7 mouse cellular contexts compared by ENCODE assay signal in genomic region chr2:69587896-69588295, GRCm38 (mm10). TPM values are rescaled to one million over a fixed set of nuclear protein-coding genes. Genes with fewer than 3 reads are reported as not detected.
DNase-seq lines count a peak whose midpoint lies in the region; ATAC-seq lines count a peak whose summit lies in the region.

No protein-coding gene starts in this region.

- H3K27me3 ChIP-seq in embryonic facial prominence, embryonic 15.5 days = peaks cover 68% of the 10 kb centered on the region
- H3K27me3 ChIP-seq in kidney, embryonic 14.5 days (ENCODE audit: control insufficient read depth, insufficient read depth, low read length) = peaks cover 41% of the 10 kb centered on the region
- H3K27me3 ChIP-seq in midbrain, embryonic 11.5 days (ENCODE audit: control insufficient read depth, insufficient read depth, low read length) = peaks cover 25% of the 10 kb centered on the region

- H3K9ac ChIP-seq in embryonic facial prominence, embryonic 15.5 days = no peak overlapping the region
- no peak overlapping the region for H3K9ac ChIP-seq in kidney, embryonic 14.5 days (ENCODE audit: low read depth, low read length)
- peak overlapping the region; percentile 9; the same call in 1 of the 2 replicates for H3K9ac ChIP-seq in midbrain, embryonic 11.5 days (ENCODE audit: low read length)

- H3K9me3 ChIP-seq in embryonic facial prominence, embryonic 15.5 days (replicated peaks) = no peaks in the 10 kb centered on the region
- no peaks in the 10 kb centered on the region for H3K9me3 ChIP-seq in kidney, embryonic 14.5 days (ENCODE audit: control insufficient read depth, low read length)
- no peaks in the 10 kb centered on the region for H3K9me3 ChIP-seq in midbrain, embryonic 11.5 days (ENCODE audit: control insufficient read depth, low read length)

- ATAC-seq in embryonic facial prominence, embryonic 15.5 days (ENCODE audit: insufficient number of reproducible peaks, low FRiP score, low TSS enrichment, low read depth) = no peak
- 0 out of 2 replicates have a peak, but pooled peaks have one; percentile 45 for ATAC-seq in kidney, embryonic 14.5 days (ENCODE audit: low FRiP score, low TSS enrichment)
- ATAC-seq in midbrain, embryonic 11.5 days (ENCODE audit: low FRiP score) = peak; percentile 22

- H3K27ac ChIP-seq in embryonic facial prominence, embryonic 15.5 days (replicated peaks) = no peak overlapping the region
- no peak overlapping the region for H3K27ac ChIP-seq in kidney, embryonic 14.5 days (ENCODE audit: low read depth, low read length)
- H3K27ac ChIP-seq in midbrain, embryonic 11.5 days (ENCODE audit: low read depth, low read length) = no peak overlapping the region

- WGBS in embryonic facial prominence, embryonic 15.5 days = 1% methylated on average over 23 of the region's 23 CpGs
- WGBS in kidney, embryonic 14.5 days = under 1% methylated on average over 23 of the region's 23 CpGs
- WGBS in midbrain, embryonic 11.5 days = 0% methylated on average over 23 of the region's 23 CpGs

- H3K4me1 ChIP-seq in embryonic facial prominence, embryonic 15.5 days = peaks cover 36% of the 10 kb centered on the region
- H3K4me1 ChIP-seq in kidney, embryonic 14.5 days (ENCODE audit: control insufficient read depth, insufficient read depth, low read length) = peaks cover 7% of the 10 kb centered on the region; the same call in 1 of the 2 replicates
- H3K4me1 ChIP-seq in midbrain, embryonic 11.5 days (ENCODE audit: control insufficient read depth, insufficient read depth, low read length) = peaks cover 17% of the 10 kb centered on the region

- H3K36me3 ChIP-seq in embryonic facial prominence, embryonic 15.5 days = no peaks in the 10 kb centered on the region
- no peaks in the 10 kb centered on the region for H3K36me3 ChIP-seq in kidney, embryonic 14.5 days (ENCODE audit: control insufficient read depth, insufficient read depth, low read length)
- no peaks in the 10 kb centered on the region for H3K36me3 ChIP-seq in midbrain, embryonic 11.5 days (ENCODE audit: control insufficient read depth, insufficient read depth, low read length)

- peak overlapping the region; percentile 98 for H3K4me2 ChIP-seq in embryonic facial prominence, embryonic 15.5 days (replicated peaks)
- peak overlapping the region; percentile 47 for H3K4me2 ChIP-seq in kidney, embryonic 14.5 days (replicated peaks; ENCODE audit: low read depth, low read length)
- peak overlapping the region; percentile 53 for H3K4me2 ChIP-seq in midbrain, embryonic 11.5 days

- DNase-seq in ZHBTc4 (ENCODE audit: low read depth, low spot score) = peak; percentile 64
- no peak for DNase-seq in midbrain, embryonic 11.5 days (ENCODE audit: low spot score, missing footprints)
- no peak for DNase-seq in left cerebral cortex, adult 9 months (ENCODE audit: low spot score in 2 of 2)
- no peak for DNase-seq in testis, postnatal 14 days (ENCODE audit: low spot score)
- no peak for DNase-seq in frontal cortex, postnatal 36 days (ENCODE audit: low spot score in 2 of 2)

- H3K4me3 ChIP-seq in embryonic facial prominence, embryonic 15.5 days (replicated peaks) = peak overlapping the region; percentile 34
- H3K4me3 ChIP-seq in kidney, embryonic 14.5 days (ENCODE audit: low read length) = peak overlapping the region; percentile 32; the same call in 1 of the 2 replicates
- H3K4me3 ChIP-seq in midbrain, embryonic 11.5 days (ENCODE audit: low read depth, low read length) = peak overlapping the region; percentile 14

RNA-seq across cellular contexts. Expression of gene Lrp2, which starts 2.0 kb away (rescaled TPM):
- polyA plus RNA-seq in embryonic facial prominence, embryonic 15.5 days (2015; fragmentation: Nextera tagmentation; extraction: Ambion mirVana) = 0.30 and 0.37 TPM in 2 replicates
- 5.6 and 13.8 TPM in 2 replicates for polyA plus RNA-seq in kidney, embryonic 14.5 days (2014; fragmentation: Nextera tagmentation; extraction: Ambion mirVana)
- polyA plus RNA-seq in midbrain, embryonic 11.5 days (2014; fragmentation: Nextera tagmentation; extraction: Ambion mirVana) = 5.0 and 5.6 TPM in 2 replicates

RNA-seq across cellular contexts. Expression of gene Bbs5, which starts 59.1 kb away (rescaled TPM):
- polyA plus RNA-seq in embryonic facial prominence, embryonic 15.5 days (2015; fragmentation: Nextera tagmentation; extraction: Ambion mirVana) = 18.7 and 25.4 TPM in 2 replicates
- 19.7 and 24.1 TPM in 2 replicates for polyA plus RNA-seq in kidney, embryonic 14.5 days (2014; fragmentation: Nextera tagmentation; extraction: Ambion mirVana)
- polyA plus RNA-seq in midbrain, embryonic 11.5 days (2014; fragmentation: Nextera tagmentation; extraction: Ambion mirVana) = 12.4 and 19.5 TPM in 2 replicates

Comparison
In these comparisons a context has a peak if more than half of its experiments do, and no peak if none do; other contexts are left out.
1. H3K4me2 ChIP-seq: peak in every context shown above with its lines; median percentile 98 in embryonic facial prominence, embryonic 15.5 days; 53 in midbrain, embryonic 11.5 days; 47 in kidney, embryonic 14.5 days.